Mouse (Mus musculus): ENCODE results near the gene Kcnv2. TPM values are rescaled to one million over a fixed set of nuclear protein-coding genes. Genes with fewer than 3 reads are reported as not detected.

The Kcnv2 gene
- 0.35 TPM for polyA plus RNA-seq (2014; fragmentation: Illumina TruSeq; extraction: RNeasy Lipid Tissue Mini Kit (QIAGEN cat#74804); ENCODE audit: low read depth, low replicate concordance)

GRCm38 (mm10) chr19:27322281-27322680 lies at the start of gene Kcnv2:
Kcnv2 (plus strand) TSS chr19:27322588.

Other genes with a start within 250 kb of the Kcnv2 start
- 0.66 TPM for gene Vldlr, start 106.1 kb upstream of the Kcnv2 start, polyA plus RNA-seq (2014; fragmentation: Illumina TruSeq; extraction: RNeasy Lipid Tissue Mini Kit (QIAGEN cat#74804); ENCODE audit: low read depth, low replicate concordance)
- gene Pum3, start 107.2 kb downstream of the Kcnv2 start, polyA plus RNA-seq (2014; fragmentation: Illumina TruSeq; extraction: RNeasy Lipid Tissue Mini Kit (QIAGEN cat#74804); ENCODE audit: low read depth, low replicate concordance) = 99.3 TPM